14 mouse cellular contexts compared by ENCODE assay signal in the genomic region with DNA sequence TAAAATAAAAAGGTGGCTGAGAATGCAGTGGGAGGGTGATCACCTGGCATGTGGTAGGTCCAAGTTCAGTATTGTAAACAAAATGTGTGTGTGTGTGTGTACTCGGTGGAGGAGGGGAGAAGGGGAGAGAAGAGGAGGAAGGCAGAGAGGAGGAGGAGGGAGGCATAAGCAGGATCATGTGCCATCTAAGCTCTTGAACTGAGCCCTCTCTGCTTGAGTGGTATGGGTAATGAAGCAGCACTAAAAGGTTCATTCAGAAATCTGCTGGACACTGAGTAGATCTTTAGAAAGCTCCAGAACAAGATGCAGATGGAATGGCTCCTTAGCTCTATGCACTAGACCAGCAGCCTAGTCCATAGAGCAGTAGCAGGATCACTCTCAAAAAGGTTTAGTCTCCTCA.
"Had no signal": no experiment of that assay in that cellular context is flagged by ENCODE, and none has a peak within 500 bp of the region (broad histone marks: within the 10 kb centered on the region; RNA-seq: fewer than 3 reads in every experiment).

No protein-coding gene starts in this region.

- H3K4me2 ChIP-seq: liver, embryonic 13.5 days; midbrain, embryonic 11.5 days had no signal

- H3K9me3 ChIP-seq: liver, embryonic 13.5 days had no signal

- H3K4me1 ChIP-seq: liver, embryonic 13.5 days had no signal

- H3K4me3 ChIP-seq: left cerebral cortex, adult 2 months; liver, embryonic 13.5 days had no signal

- H3K27ac ChIP-seq: left cerebral cortex, adult 2 months; liver, embryonic 13.5 days; stomach, postnatal 0 days had no signal

- ATAC-seq: intestine, postnatal 0 days had no signal

- DNase-seq: kidney, adult 8-10 months; layer of hippocampus, postnatal 36 days; liver, embryonic 13.5 days; lung, adult 2 months; lung, postnatal 14 days; lung, postnatal 4 days; midbrain, embryonic 14.5 days; thymus, adult 2 months; thymus, postnatal 14 days; thymus, postnatal 4 days had no signal

- H3K9ac ChIP-seq: liver, embryonic 13.5 days had no signal

- H3K27me3 ChIP-seq: liver, embryonic 13.5 days had no signal
